In the genomic region with DNA sequence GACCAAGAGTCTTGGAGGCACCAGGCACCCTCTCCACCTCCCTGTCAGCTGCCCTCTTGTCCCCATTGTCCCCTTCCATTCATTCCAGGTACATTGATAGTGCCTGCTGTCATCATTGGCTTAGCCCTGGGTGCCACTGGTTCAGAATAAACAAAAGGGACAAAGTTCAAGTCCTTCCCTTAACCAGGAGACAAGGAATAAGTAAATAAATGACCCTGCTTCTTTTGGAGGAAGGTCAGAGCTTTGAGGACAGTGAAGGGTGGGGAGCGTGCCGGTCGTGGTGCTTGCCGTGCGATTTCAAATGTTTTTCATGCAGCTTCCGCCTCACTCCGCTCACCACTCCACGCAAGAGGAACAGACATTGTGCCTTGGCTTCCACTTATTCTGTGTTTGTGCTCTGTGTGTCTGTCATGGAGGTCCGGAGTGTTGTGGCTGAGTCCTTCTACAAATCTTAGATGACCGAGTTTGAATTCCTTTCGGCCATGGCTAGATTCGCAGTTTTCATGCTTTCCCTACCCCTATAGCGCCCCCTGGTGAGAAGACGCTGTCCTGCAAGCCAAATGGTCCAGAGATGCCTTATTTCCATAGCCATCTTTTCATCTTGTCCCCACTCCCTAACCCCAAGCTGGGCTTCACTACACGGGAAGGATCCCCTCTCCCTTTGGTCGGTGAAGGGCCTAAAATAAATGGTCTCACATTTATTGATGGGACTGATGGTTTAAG, we compare ENCODE assay signal across 8 mouse cellular contexts. TPM values are rescaled to one million over a fixed set of nuclear protein-coding genes. Genes with fewer than 3 reads are reported as not detected.
A peak's percentile ranks its signal among the peaks of the same experiment; 100 is the strongest.
DNase-seq lines count a peak whose midpoint lies in the region; ATAC-seq lines count a peak whose summit lies in the region.

No protein-coding gene starts in this region.

- no peak overlapping the region for H3K4me3 ChIP-seq in forebrain, embryonic 13.5 days
- H3K4me3 ChIP-seq in forebrain, embryonic 15.5 days, result no peak overlapping the region

- 39% methylated on average over 16 of the region's 16 CpGs for WGBS in forebrain, embryonic 13.5 days
- WGBS in forebrain, embryonic 15.5 days, result 43% methylated on average over 16 of the region's 16 CpGs

- H3K4me2 ChIP-seq in forebrain, embryonic 13.5 days, result peak overlapping the region; percentile 5; the same call in 1 of the 2 replicates
- H3K4me2 ChIP-seq in forebrain, embryonic 15.5 days (replicated peaks), result no peak overlapping the region

- H3K27ac ChIP-seq in forebrain, embryonic 13.5 days, result no peak overlapping the region
- H3K27ac ChIP-seq in forebrain, embryonic 15.5 days (replicated peaks), result no peak overlapping the region

- peaks cover 13% of the 10 kb centered on the region for H3K4me1 ChIP-seq in forebrain, embryonic 13.5 days
- H3K4me1 ChIP-seq in forebrain, embryonic 15.5 days, result peaks cover 14% of the 10 kb centered on the region

- no peak overlapping the region for H3K9ac ChIP-seq in forebrain, embryonic 13.5 days
- H3K9ac ChIP-seq in forebrain, embryonic 15.5 days (replicated peaks), result no peak overlapping the region

- ATAC-seq in forebrain, embryonic 13.5 days, result no peak
- no peak for ATAC-seq in forebrain, embryonic 15.5 days (replicated peaks)
- peak; percentile 78 for ATAC-seq in inflammation-experienced regulatory T-cells, adult 6 months

- H3K27me3 ChIP-seq in forebrain, embryonic 13.5 days, result no peaks in the 10 kb centered on the region
- no peaks in the 10 kb centered on the region for H3K27me3 ChIP-seq in forebrain, embryonic 15.5 days
- no peaks in the 10 kb centered on the region for H3K27me3 ChIP-seq in splenic B cell, adult 2 months (ENCODE audit: control insufficient read depth, insufficient read depth, low read length, poor library complexity, severe bottlenecking)

- H3K9me3 ChIP-seq in forebrain, embryonic 13.5 days (replicated peaks), result no peaks in the 10 kb centered on the region
- no peaks in the 10 kb centered on the region for H3K9me3 ChIP-seq in forebrain, embryonic 15.5 days

- no peaks in the 10 kb centered on the region for H3K36me3 ChIP-seq in forebrain, embryonic 13.5 days (ENCODE audit: poor library complexity, severe bottlenecking)
- no peaks in the 10 kb centered on the region for H3K36me3 ChIP-seq in forebrain, embryonic 15.5 days
- no peaks in the 10 kb centered on the region for H3K36me3 ChIP-seq in splenic B cell, adult 2 months (ENCODE audit: control insufficient read depth, insufficient read depth, low read length, poor library complexity, severe bottlenecking)

- intact Hi-C loops in left cerebral cortex, postnatal 10 days (cut with DNase I), result loop anchor here (5.0 kb wide), 1 partner anchor 140 kb away; no protein-coding TSS in a partner anchor

- peak; percentile 84 to 89 for DNase-seq in cerebellum, adult 18-20 months
- peak; percentile 86 to 87 for DNase-seq in frontal cortex, postnatal 36 days (ENCODE audit: low spot score in 2 of 2)
- DNase-seq in left cerebral cortex, postnatal 10 days (ENCODE audit: extremely low spot score in 1 of 2, low spot score in 2 of 2), result peak; percentile 70 to 80
- DNase-seq in mesoderm, embryonic 11.5 days (ENCODE audit: low read depth, low spot score), result peak; percentile 80
- peak; percentile 85 for DNase-seq in splenic B cell, adult 2 months (ENCODE audit: low read depth, low spot score)

RNA-seq across cellular contexts. Expression of a gene that starts 6.2 kb away (rescaled TPM):
- polyA plus RNA-seq in forebrain, embryonic 13.5 days (2015; fragmentation: Nextera tagmentation; extraction: Ambion mirVana), result 23.9 and 24.2 TPM in 2 replicates
- polyA plus RNA-seq in forebrain, embryonic 15.5 days (2015; fragmentation: Nextera tagmentation; extraction: Ambion mirVana), result 30.4 and 32.6 TPM in 2 replicates
- polyA plus RNA-seq in inflammation-experienced regulatory T-cells, adult 6 months (2017; shearing (Covaris generic)), result 1 to 10 TPM; 1.0 to 1.9 (median 1.1) TPM
- 10 to 100 TPM; 16.5 to 20.7 TPM for total RNA-seq in left cerebral cortex, postnatal 10 days (2021)

RNA-seq across cellular contexts. Expression of a gene that starts 46.5 kb away (rescaled TPM):
- polyA plus RNA-seq in forebrain, embryonic 13.5 days (2015; fragmentation: Nextera tagmentation; extraction: Ambion mirVana), result 27.4 and 34.3 TPM in 2 replicates
- 34.5 and 35.1 TPM in 2 replicates for polyA plus RNA-seq in forebrain, embryonic 15.5 days (2015; fragmentation: Nextera tagmentation; extraction: Ambion mirVana)
- 10 to 100 TPM; 18.2 to 32.6 (median 28.6) TPM for polyA plus RNA-seq in inflammation-experienced regulatory T-cells, adult 6 months (2017; shearing (Covaris generic))
- total RNA-seq in left cerebral cortex, postnatal 10 days (2021), result 10 to 100 TPM; 81.2 to 81.7 TPM

RNA-seq across cellular contexts. Expression of a gene that starts 54.3 kb away (rescaled TPM):
- polyA plus RNA-seq in forebrain, embryonic 13.5 days (2015; fragmentation: Nextera tagmentation; extraction: Ambion mirVana), result 332 and 345 TPM in 2 replicates
- polyA plus RNA-seq in forebrain, embryonic 15.5 days (2015; fragmentation: Nextera tagmentation; extraction: Ambion mirVana), result 350 and 358 TPM in 2 replicates
- 10 to 100 TPM; 78.5 to 96.4 (median 94.8) TPM for polyA plus RNA-seq in inflammation-experienced regulatory T-cells, adult 6 months (2017; shearing (Covaris generic))
- total RNA-seq in left cerebral cortex, postnatal 10 days (2021), result 100 to 1,000 TPM; 454 to 457 TPM
